Mouse (Mus musculus) C2C12 (cell line): ENCODE measurements around the gene Tmem219. TPM values are rescaled to one million over a fixed set of nuclear protein-coding genes. Genes with fewer than 3 reads are reported as not detected.

Experiments used
- H3K27me3 ChIP-seq: one replicate; pipeline ENCODE4 v1.6.1; 2011; ENCODE audit not compliant: control insufficient read depth, insufficient read depth, insufficient read length
- H3K36me3 ChIP-seq: one replicate; pipeline ENCODE4 v1.6.1; 2011; ENCODE audit not compliant: control insufficient read depth, insufficient read depth
- H3K4me3 ChIP-seq: one replicate; pipeline ENCODE4 v1.5.1; 2011; ENCODE audit warnings: mild to moderate bottlenecking, control low read depth; ENCODE audit not compliant: poor library complexity, insufficient read depth, severe bottlenecking
- H3K79me2 ChIP-seq: one replicate; pipeline ENCODE4 v1.6.1; 2011; ENCODE audit not compliant: control insufficient read depth, insufficient read depth
- H3K79me3 ChIP-seq: one replicate; pipeline ENCODE4 v1.6.1; 2011; ENCODE audit warnings: low read depth, control low read depth
- H3ac ChIP-seq: one replicate; pipeline ENCODE3; 2011; ENCODE audit warnings: low read depth; ENCODE audit not compliant: control insufficient read depth, insufficient read length
- CEBPB ChIP-seq: IDR thresholded peaks from one replicate; pipeline ENCODE4 v1.6.1; 2011; ENCODE audit warnings: low read depth, mild to moderate bottlenecking, control low read depth, moderate library complexity
- CTCF ChIP-seq: IDR thresholded peaks from one replicate; pipeline ENCODE4 v1.5.1; 2011; ENCODE audit not compliant: control insufficient read depth, insufficient read depth, insufficient read length
- FOSL1 ChIP-seq: IDR thresholded peaks from one replicate; pipeline ENCODE4 v1.8.0; 2011; ENCODE audit warnings: mild to moderate bottlenecking, low read length; ENCODE audit not compliant: poor library complexity, insufficient read depth, severe bottlenecking
- MAX ChIP-seq: IDR thresholded peaks from one replicate; pipeline ENCODE4 v1.6.1; 2011; ENCODE audit warnings: mild to moderate bottlenecking, control low read depth
- MYOD1 ChIP-seq: IDR thresholded peaks from one replicate; pipeline ENCODE4 v1.6.1; 2011; ENCODE audit warnings: low read depth; ENCODE audit not compliant: control insufficient read depth, insufficient read length
- MYOG ChIP-seq: IDR thresholded peaks from one replicate; pipeline ENCODE4 v1.6.1; 2011; ENCODE audit not compliant: control insufficient read depth, insufficient read length; ENCODE audit errors: extremely low read depth
- USF1 ChIP-seq: IDR thresholded peaks from one replicate; pipeline ENCODE4 v1.6.1; 2011; ENCODE audit warnings: low read depth, mild to moderate bottlenecking, control low read depth, moderate library complexity
- polyA plus RNA-seq: library from polyadenylated mRNA; unstranded; fragments of >200 nt; fragmentation: generic; extraction: Trizol; gene quantifications from one replicate; pipeline ENCODE4 v1.2.1, GENCODE M21; 2012; ENCODE audit warnings: missing spikeins

Tmem219 gene
- polyA plus RNA-seq, 1 experiment = 26.7 TPM

GRCm38 (mm10) chr7:126860987-126861386 is 61.7 kb downstream of the Tmem219 start:
- H3K79me3 ChIP-seq = peaks cover 23% of the 10 kb centered on the region
- H3K79me2 ChIP-seq = peaks cover 43% of the 10 kb centered on the region
- H3K4me3 ChIP-seq = peak overlapping the region; percentile 64
- peak overlapping the region; percentile 86 for H3ac ChIP-seq
- no peak for TF ChIP-seq MYOG
- no peak for TF ChIP-seq MAX
- no peak for TF ChIP-seq CTCF
- no peak for TF ChIP-seq MYOD1
- TF ChIP-seq FOSL1 = no peak
- TF ChIP-seq USF1 = no peak
- TF ChIP-seq CEBPB = no peak
- peaks cover 55% of the 10 kb centered on the region for H3K36me3 ChIP-seq
- H3K27me3 ChIP-seq = no peaks in the 10 kb centered on the region

- Histone ChIP-seq H3ac (no peak overlapping the region), H3K4me3 (no peak overlapping the region), H3K79me3 (peaks cover 22% of the 10 kb centered on the region), H3K79me2 (peaks cover 27% of the 10 kb centered on the region), H3K27me3 (no peaks in the 10 kb centered on the region), H3K36me3 (peaks cover 57% of the 10 kb centered on the region)
- TF ChIP-seq USF1 (no peak), CTCF (no peak), MAX (no peak), MYOG (no peak), CEBPB (no peak), MYOD1 (no peak), FOSL1 (no peak)
These were observed 65.8 kb downstream of the Tmem219 start for GRCm38 (mm10) chr7:126856741-126857420.

- peaks cover 12% of the 10 kb centered on the region for H3K79me3 ChIP-seq
- H3K27me3 ChIP-seq = no peaks in the 10 kb centered on the region
- H3K36me3 ChIP-seq = peaks cover 51% of the 10 kb centered on the region
- no peak for TF ChIP-seq CEBPB
- TF ChIP-seq FOSL1 = no peak
- TF ChIP-seq MYOG = no peak
- TF ChIP-seq MAX = no peak
- no peak for TF ChIP-seq USF1
- H3ac ChIP-seq = no peak overlapping the region
- H3K4me3 ChIP-seq = no peak overlapping the region
- peaks cover 17% of the 10 kb centered on the region for H3K79me2 ChIP-seq
These were observed 67.1 kb downstream of the Tmem219 start for GRCm38 (mm10) chr7:126855641-126856040.

GRCm38 (mm10) chr7:126853454-126853853 is 69.3 kb downstream of the Tmem219 start:
- Histone ChIP-seq H3K36me3 (peaks cover 31% of the 10 kb centered on the region), H3K27me3 (peaks cover 7% of the 10 kb centered on the region), H3ac (no peak overlapping the region), H3K79me3 (no peaks in the 10 kb centered on the region), H3K79me2 (no peaks in the 10 kb centered on the region), H3K4me3 (no peak overlapping the region)
- no peak for TF ChIP-seq CTCF

- Histone ChIP-seq H3K36me3 (peaks cover 11% of the 10 kb centered on the region), H3K27me3 (peaks cover 28% of the 10 kb centered on the region), H3K79me2 (no peaks in the 10 kb centered on the region), H3ac (no peak overlapping the region), H3K4me3 (no peak overlapping the region), H3K79me3 (no peaks in the 10 kb centered on the region)
- TF ChIP-seq MYOG (no peak), MYOD1 (no peak), FOSL1 (no peak), CEBPB (no peak), USF1 (no peak), MAX (no peak), CTCF (no peak)
These were observed 71.5 kb downstream of the Tmem219 start for GRCm38 (mm10) chr7:126851192-126851591.

- Histone ChIP-seq H3K79me3 (no peaks in the 10 kb centered on the region), H3K36me3 (peaks cover 10% of the 10 kb centered on the region), H3ac (no peak overlapping the region), H3K79me2 (no peaks in the 10 kb centered on the region), H3K4me3 (no peak overlapping the region), H3K27me3 (peaks cover 33% of the 10 kb centered on the region)
- TF ChIP-seq FOSL1 (no peak), MYOG (no peak), CTCF (no peak), MAX (no peak), MYOD1 (no peak)
These were observed 72.6 kb downstream of the Tmem219 start for GRCm38 (mm10) chr7:126850161-126850560.
